Mouse (Mus musculus) c-Kit-positive CD71-negative TER-119-negative erythroid progenitor cells, embryonic 14.5 days (primary cell): ENCODE measurements around the gene Hmgb1.

Experiments
- DNase-seq: peaks from one replicate; pipeline ENCODE4 v3.0.0-alpha.2; 2013; ENCODE audit warnings: low read depth

The Hmgb1 gene

DNA sequence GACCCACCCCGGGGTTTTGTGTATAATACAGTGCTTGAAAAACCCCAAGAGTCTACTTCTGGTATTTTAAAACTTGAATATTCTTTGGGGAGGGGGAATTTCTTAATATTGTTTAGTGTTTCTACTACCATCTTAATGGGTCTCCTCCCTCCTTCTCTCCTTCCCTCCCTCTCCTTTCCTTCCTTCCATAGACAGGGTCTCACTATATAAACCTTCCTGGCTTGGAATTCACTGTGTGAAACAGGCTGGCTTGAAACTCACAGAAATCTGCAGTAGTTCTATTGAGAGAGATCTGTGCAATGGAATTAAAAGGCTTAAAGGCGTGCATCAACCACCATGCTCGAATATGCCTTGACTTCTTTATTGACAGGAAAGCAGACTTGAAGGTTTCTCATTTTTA lies 1.5 kb upstream of the Hmgb1 start:
- DNase-seq: no peak

DNA sequence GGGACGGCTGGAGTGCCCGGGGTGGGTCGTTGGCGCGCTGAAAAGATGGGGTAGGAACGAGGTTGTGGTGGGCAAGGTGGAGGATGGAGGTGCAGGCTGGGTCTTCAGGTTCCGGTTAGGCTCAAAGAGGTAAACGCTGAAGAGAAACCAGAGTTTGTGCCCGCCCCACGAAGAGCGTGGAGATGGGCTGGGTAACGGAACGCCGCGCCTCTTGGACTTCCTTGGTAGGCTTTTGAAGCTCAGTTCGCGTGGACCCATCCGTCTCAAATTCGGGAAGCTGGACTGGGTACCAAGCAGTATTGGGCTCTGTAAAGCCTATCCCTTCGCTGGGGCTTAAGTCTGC lies 526 bp upstream of the Hmgb1 start:
- no peak for DNase-seq

DNA sequence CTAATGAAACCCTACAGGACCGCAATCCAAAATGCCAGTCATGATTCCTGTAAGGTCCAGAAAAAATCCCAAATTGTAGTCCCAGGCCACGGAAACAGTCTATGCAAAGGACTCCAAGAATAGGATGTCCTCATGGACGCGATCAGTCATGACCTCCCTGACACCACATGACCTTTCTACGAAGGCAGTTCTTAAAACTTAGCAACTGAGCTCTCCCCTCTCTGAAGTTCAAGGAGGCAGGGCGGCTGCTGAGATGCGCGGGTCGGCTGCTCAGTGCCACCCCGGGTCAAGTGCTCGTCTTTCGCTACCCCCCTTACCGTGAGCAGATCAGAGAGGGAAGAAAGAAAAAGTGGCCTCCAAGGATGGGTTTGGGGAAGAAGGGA lies 577 bp downstream of the Hmgb1 start:
- DNase-seq: no peak

DNA sequence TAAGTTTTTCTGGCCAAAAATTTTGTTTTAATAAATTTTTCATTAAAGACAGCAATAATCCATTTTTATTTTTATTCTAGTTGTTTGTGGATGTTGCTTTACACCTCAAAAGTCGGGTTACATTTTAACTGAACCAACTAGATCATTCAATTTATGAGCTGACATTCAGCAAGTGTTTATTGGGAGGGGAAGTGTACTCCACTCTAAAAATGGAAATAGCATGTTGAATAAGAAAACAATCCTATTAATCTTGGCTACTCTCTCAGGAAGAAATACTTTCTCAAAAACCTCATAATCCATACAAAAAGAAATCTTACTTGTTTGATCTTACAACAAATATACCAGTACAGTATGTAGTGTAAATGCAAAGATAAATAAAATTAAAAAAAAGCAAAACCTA lies 1.2 kb downstream of the Hmgb1 start:
- DNase-seq: no peak

DNA sequence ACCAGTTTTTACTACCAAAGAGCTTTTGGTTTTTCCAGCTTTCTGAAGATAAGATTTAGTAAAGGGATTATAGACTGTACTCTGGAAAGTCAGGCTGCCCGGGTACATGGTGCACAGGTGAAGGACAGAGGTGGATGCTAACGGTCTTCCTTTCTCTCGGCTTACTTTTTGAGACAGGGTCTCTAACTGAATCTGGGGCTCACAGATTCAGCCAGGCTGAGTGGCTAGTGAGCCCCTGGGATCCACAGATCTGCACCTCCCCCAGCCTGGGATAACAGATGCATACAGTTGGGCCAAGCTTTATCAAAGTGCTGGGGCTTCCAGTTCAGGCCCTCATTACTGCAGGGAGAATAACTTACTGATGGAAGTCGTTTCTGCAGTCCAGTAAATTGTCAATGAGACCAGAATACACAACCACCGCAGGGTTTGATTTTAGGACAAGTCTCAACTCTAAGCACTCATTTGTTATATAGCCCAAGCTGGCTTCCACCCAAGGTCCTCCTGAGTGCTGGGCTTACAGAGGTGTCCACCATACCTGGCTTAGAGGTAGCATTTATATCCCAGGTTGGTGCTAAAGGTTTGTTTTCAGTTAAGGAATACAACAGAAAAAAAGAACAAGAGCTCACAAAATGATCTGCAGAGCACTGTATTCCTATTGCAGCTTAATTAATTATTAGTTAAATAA lies 2.0 kb downstream of the Hmgb1 start:
- no peak for DNase-seq

DNA sequence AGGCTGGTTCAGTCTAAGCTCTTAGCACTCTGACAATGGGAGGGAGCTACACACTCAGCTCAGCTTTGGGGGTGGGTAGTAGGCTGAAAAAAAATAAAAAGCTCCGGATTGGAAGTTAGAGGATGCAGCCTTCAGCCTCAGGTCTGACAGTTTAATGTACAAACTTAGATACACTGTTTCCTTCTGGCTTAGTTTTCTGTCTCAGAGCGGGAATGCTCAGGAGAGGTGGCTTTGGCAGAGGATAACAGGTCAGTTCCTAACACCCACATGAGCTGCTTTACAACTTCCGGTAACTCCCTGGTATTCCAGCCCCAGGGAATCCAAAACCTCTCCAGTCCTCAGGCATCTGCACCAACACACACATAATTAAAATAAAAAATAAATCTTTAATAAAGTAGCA lies 4.5 kb downstream of the Hmgb1 start:
- no peak for DNase-seq

DNA sequence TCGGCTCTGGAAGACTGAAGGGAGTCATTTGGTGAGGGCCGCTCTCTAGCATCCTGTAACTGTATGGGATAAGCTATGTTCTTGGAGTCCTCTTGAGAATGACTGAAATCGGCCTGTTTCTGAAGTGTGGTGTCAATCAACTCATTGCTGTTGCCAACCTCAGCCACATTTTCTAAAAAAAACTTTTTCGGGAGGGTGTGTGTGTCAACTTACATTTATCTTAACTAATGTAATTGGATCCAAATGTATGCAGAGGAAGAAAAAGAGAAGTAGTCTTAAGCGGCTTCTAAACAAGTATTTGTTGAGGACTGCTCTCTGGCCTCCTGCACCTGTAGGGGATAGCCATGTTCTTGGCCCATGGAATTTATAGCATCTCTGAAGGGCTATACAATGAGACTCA lies 6.2 kb downstream of the Hmgb1 start:
- DNase-seq: no peak

DNA sequence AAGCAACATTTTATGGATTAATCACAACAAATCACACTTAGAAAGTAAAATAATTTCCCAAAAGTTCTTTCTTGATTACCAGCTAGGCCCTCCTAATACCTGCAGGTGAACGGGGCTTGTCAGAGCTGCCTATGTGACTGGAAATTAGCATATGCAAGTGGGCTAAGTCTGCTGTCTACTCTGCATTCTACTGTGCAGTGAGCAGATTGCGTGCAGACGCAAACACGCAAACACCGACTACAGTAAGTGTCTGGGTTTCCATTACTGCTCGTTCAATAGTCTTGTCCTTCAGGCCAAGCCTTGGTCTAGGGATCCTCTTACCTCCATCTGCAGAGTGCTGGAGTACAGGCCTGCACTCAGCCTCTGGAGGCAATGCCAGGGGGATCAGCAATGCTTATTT lies 8.6 kb downstream of the Hmgb1 start:
- DNase-seq: no peak

DNA sequence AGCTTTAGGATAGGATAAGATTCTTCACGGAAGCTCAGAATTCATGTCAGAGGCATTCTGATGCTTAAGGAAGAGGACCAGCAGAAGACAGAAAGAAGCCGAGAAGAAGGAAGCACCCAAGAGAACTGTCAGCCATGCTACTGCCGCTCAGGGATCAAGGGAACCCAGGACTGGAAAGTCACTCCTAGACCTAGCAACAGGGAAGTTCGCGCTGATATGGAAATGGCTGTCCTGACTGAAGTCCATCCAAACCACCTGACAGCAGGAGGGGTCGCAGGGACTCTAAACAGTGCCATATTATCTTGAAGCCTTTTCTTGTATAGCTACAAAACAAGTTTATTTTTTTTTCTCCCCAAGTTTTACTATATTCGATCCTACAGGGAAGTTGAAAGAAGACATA lies 9.8 kb downstream of the Hmgb1 start:
- no peak for DNase-seq

DNA sequence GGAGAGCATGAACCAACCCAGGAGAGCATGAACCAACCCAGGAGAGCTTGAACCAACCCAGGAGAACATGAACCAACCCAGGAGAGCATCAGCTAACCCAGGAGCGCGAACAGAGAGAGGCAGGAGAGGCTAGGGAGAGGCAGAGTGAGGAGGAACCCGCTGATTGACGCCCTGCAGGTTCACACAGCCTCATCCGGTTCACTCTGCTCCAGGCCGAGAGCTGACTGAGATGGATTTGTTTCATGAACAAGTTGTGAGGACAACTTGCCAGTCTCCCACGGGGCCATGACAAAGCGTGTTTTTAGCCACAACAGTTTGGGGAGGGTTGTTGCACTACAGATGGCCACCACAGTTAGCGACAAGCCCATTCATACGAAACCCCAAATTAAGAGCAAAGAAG lies 12.0 kb downstream of the Hmgb1 start:
- DNase-seq: no peak

DNA sequence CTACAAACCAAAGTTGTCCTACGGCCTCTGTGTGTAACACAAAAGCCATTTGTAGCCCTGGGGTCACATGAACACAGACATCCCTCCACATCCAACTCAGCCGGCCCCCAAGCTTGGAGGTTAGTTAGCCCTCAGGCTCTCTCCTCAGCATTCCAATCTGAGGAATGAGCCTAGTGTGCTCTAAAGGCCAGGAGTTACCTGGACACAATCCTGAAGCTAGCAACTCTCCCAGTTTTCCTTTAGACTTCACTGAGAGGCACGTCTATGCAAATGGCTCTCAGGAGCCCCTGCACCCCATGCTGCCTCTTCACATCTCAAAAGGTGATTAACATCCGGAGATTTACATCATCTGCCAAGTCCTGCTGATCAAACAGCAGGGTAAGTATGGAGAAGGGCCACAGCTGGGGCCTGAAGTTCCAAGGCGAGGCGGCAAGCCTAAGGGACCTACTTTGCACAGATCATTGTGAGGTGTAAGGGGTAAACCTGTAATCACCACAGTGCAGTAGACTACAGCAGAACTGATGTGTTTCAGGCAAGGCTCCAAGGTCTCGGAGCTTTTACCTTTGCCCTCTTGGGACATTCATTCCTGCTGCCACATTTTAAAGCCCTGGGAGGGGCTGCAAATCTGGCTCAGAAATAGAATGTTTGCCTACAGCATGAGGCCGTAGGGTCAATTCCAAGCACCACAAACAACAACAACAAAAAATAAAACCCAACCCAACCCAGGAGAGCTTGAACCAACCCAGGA lies 13.3 kb downstream of the Hmgb1 start:
- DNase-seq: no peak

DNA sequence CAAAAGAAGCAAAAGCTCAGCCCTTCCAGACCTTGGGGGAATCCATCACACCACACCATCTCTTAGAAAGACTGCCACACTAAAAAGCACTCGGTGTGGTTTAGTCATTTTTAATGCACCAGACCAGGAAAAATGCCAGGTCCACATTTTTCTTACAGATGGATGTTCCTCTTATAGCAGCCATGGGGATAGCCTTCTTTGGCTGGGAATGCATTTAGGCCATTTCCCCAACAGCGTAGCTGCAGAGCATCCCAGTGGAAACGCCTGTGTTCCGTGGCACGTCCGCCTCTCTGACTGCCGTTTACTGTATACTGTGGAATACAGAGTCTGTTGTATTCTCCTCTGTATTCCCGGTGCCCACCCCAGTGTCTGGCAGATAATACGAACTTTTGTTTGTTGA lies 15.5 kb downstream of the Hmgb1 start:
- DNase-seq: no peak

DNA sequence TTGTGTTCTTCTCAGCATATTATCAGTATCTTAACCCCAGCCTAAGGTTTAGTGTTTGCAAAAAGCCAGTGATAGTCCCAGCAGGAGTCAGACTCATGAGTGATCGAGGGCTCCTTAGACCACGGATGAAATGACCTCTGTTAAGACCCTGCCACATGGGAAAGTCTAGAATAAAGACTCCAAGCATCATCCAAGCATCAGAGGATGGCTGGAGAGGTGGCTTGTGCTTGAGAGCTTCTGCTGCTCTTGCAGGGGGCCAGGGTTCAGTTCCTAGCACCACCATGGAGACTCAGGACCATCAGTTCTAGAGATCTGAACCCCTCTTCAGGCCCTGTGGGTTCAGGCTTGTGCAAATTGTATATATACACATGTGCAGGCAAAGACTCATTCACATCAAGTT lies 16.2 kb downstream of the Hmgb1 start:
- DNase-seq: no peak

DNA sequence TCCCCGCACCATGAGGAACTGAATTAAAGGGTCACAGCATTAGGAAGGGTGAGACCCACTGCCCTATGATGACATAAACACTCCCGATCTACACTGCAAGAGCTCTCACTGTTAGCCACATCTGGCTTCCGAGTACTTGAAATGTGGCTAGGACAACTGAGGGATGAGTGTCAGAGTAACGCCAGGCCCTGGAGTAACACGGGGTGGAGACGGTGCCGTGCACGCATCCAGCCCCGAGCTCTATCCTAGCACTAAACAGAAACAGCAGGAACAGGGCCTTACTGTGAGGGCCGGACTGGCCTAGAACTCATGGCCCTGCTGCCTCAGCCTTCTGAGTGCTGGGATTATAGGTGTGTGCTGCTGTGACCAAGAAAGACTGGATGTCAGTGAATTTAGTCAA lies 18.3 kb downstream of the Hmgb1 start:
- no peak for DNase-seq

DNA sequence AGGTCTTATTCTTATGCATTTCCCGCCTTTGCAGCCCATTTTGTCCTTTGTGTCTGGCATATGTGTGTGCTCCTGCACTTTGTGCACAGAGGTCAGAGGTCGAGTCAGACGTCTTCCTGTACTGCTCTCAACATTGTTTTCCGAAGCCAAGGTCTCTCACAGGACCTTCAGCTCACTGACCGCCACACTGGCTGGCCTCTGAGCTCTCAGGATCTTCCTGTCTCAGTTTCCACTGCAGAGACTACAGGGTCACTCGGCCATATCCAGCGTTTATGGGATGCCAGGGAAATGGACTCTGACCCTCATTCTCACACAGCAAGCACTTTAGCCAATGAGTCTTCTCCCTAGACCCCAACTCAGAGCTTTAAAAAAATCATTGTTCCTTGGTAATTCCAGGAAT lies 19.4 kb downstream of the Hmgb1 start:
- no peak for DNase-seq

DNA sequence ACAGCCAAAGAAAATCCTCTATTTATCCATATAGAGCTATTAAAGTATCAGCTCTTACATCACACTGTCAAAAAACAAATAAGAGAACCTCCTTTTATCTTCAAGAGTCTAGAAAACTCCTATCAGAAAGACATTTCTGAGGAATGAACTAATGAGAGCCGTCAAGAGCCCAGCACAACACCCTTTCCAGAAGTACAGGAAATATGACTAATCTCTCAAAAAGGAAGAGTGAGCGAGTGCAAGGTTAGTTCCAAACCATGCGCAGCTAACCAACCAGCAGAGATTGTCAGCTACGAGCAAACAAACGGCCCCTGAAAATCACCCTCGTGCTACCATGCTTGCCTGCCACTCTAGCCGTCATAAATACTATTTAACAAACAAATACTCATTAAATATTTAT lies 21.4 kb downstream of the Hmgb1 start:
- no peak for DNase-seq

DNA sequence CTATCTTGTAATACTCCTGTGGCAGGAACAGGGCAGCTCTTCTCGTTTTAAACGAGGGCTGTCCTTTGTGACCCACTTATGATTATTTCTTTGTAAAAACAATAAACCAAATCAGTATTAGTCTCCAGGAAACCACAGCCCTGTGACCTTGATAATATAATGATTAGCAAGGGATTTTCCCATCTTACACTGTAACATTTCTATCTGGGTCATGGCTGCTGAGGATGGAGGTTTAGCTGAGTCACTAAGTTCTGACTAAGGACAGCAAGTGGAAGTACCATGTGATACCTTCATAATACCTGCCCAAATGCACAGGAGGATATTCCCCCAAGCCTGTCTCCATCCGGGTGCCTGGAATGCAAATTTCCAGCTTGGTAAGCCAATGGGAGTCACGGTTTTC lies 23.8 kb downstream of the Hmgb1 start:
- DNase-seq: no peak

DNA sequence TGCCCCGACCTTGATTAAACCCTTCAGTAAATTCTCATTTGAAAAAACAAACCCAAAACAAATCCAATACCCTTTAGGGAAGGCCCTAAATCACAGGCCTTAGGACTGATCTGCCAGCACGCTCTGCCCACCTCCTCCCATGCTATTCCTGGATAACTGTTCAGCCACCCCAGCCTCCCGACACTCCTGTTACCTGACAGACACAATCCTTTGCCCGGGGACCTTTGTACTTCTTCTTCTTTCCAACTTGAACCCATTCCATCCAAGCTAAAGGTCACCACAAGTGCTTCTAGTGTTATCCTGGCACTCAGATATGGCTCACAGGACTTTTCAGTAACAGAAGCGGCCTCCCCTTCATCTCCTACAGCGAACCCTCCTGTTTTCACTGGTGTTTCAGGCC lies 25.3 kb downstream of the Hmgb1 start:
- DNase-seq: no peak

DNA sequence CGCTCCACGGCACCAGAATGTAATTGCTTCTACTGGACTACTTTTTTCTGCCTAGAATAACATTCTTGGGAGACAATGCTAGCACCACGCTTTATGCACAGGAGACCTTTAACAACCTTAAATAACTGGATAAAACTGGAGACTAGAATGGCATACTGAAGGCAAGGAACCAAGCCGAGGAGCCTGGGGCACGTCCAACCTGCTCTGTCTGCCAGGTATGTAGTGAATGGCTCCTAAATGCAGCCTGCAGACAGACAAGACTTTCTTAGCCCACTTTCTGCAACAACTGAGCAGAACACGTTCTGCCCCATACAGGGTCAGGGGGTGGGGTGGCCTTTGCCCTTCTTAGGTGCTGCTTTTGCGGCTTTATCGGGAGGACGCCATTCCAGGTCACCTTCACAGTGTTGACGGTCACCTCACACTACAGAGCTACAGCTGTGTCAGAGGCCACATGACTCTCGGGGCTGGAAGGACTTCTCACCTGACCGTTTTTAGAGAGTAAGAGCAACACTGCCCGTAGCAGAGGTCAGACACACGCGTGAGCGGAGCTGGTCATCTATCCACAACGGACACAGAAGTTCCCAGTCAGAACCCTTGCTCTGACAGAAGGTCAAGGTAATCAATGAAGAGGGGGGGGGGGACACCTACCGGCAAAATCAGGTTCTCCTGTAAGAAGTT lies 27.3 kb downstream of the Hmgb1 start:
- no peak for DNase-seq

DNA sequence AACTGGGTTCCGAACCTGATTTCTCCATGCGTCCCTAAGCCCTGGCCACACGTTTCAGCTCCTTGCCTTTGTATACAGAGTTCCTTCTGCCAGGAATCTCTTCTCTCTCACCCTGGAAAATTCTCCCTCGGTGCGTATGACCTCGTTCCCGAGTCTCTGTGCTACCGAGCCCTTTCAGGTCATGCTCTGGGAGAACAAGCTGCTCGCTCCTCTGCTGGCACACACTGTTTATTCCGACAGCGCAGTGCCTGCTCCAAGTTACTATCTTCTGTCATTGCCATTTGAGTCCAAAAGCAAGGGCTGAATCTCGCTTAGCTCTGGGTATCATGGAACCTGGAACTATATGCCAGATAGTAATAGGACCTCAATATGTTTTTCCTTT lies 31.5 kb downstream of the Hmgb1 start:
- no peak for DNase-seq

DNA sequence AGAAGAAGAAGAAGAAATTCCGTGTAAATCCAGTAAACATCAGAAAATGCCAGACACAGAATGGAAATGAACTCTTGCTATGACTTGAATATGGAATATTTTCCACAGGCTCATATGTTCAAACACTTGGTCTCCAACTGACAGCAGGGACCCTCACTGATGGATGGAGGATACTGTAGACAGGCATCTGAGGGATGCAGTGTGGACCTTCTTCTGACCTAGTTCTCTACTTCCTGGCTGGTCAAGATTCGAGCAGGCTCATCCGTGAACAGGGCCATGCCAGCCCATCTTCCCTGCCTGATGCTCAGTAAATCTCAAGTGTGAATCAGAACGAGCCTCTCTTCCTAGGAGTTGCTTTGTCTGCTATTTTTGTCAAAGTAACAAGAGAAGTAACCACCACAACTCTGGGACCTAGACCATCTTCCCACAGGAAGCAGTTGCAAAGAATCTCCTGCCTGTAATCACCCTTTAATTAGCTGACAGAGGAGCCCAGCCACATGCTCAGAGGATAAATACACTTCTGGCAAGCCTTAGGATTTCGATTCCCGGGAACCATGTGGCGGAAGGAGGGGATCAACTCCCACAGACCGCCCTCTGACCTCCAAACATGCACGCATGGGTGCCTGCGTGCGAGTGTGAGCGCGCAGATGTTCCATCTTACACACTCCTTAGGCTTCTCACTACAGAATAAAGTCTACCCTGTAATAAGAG lies 32.1 kb downstream of the Hmgb1 start:
- no peak for DNase-seq

DNA sequence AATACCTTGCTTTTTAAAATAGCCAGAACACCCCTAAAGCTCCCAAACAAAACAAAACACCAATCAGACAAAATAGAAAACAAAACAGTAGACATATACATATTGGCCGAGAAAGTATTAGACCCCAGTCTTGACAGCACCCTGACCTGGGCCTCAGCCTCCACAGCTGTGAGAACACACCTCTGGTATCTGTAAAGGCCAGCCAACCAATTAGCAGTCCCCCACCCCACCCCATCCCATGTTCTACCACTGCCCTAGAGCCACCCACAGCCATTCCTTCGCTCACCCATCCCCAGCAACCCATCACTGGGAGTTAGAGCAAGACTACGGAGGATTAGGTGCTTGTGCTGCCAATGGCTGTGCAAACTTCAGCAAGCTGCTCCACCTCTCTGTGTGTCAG lies 33.4 kb downstream of the Hmgb1 start:
- DNase-seq: no peak

DNA sequence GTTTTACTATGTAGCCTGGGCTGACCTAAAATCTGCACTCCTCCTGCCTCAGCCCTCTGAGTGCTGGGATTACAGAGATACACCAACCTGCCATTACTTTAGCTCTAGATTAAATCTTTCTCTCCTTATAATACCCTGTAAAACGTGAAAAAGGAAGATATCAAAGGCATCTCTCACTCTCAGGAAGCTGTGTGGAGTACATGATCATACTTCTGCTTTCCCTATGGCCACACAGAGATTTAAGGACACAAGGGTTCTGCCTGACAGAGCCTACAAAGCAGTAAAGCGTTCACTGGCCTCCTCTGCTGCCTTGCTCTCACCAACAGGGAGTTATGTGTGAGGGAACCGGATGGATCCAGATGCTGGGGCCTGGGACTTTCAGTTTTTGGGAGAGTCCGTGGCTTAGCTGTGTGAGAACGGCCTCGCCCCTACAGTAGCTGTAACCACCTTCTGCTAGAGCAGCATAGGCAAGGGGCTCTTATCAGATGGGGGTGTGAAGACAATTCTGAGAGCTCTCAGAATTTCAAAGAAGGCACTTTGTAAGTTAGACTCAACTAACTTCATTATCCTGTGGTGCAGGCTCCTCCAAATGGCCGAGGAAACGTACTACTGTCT lies 36.8 kb downstream of the Hmgb1 start:
- no peak for DNase-seq
